Mouse (Mus musculus) C2C12 (cell line): ENCODE results near the gene Rcor1. TPM values are rescaled to one million over a fixed set of nuclear protein-coding genes. Genes with fewer than 3 reads are reported as not detected.
A peak's percentile ranks its signal among the peaks of the same experiment; 100 is the strongest.

Source experiments
- H3K27me3 ChIP-seq: one replicate; pipeline ENCODE4 v1.6.1; 2011; ENCODE audit not compliant: control insufficient read depth, insufficient read depth, insufficient read length
- H3K36me3 ChIP-seq: one replicate; pipeline ENCODE4 v1.6.1; 2011; ENCODE audit not compliant: control insufficient read depth, insufficient read depth
- H3K4me3 ChIP-seq: one replicate; pipeline ENCODE4 v1.5.1; 2011; ENCODE audit warnings: mild to moderate bottlenecking, control low read depth; ENCODE audit not compliant: poor library complexity, insufficient read depth, severe bottlenecking
- H3K79me2 ChIP-seq: one replicate; pipeline ENCODE4 v1.6.1; 2011; ENCODE audit not compliant: control insufficient read depth, insufficient read depth
- H3K79me3 ChIP-seq: one replicate; pipeline ENCODE4 v1.6.1; 2011; ENCODE audit warnings: low read depth, control low read depth
- H3ac ChIP-seq: one replicate; pipeline ENCODE3; 2011; ENCODE audit warnings: low read depth; ENCODE audit not compliant: control insufficient read depth, insufficient read length
- CEBPB ChIP-seq: IDR thresholded peaks from one replicate; pipeline ENCODE4 v1.6.1; 2011; ENCODE audit warnings: low read depth, mild to moderate bottlenecking, control low read depth, moderate library complexity
- CTCF ChIP-seq: IDR thresholded peaks from one replicate; pipeline ENCODE4 v1.5.1; 2011; ENCODE audit not compliant: control insufficient read depth, insufficient read depth, insufficient read length
- FOSL1 ChIP-seq: IDR thresholded peaks from one replicate; pipeline ENCODE4 v1.8.0; 2011; ENCODE audit warnings: mild to moderate bottlenecking, low read length; ENCODE audit not compliant: poor library complexity, insufficient read depth, severe bottlenecking
- MAX ChIP-seq: IDR thresholded peaks from one replicate; pipeline ENCODE4 v1.6.1; 2011; ENCODE audit warnings: mild to moderate bottlenecking, control low read depth
- MYOD1 ChIP-seq: IDR thresholded peaks from one replicate; pipeline ENCODE4 v1.6.1; 2011; ENCODE audit warnings: low read depth; ENCODE audit not compliant: control insufficient read depth, insufficient read length
- MYOG ChIP-seq: IDR thresholded peaks from one replicate; pipeline ENCODE4 v1.6.1; 2011; ENCODE audit not compliant: control insufficient read depth, insufficient read length; ENCODE audit errors: extremely low read depth
- USF1 ChIP-seq: IDR thresholded peaks from one replicate; pipeline ENCODE4 v1.6.1; 2011; ENCODE audit warnings: low read depth, mild to moderate bottlenecking, control low read depth, moderate library complexity
- polyA plus RNA-seq: library from polyadenylated mRNA; unstranded; fragments of >200 nt; fragmentation: generic; extraction: Trizol; gene quantifications from one replicate; pipeline ENCODE4 v1.2.1, GENCODE M21; 2012; ENCODE audit warnings: missing spikeins

The Rcor1 gene
- polyA plus RNA-seq, 1 experiment, result 7.7 TPM

DNA sequence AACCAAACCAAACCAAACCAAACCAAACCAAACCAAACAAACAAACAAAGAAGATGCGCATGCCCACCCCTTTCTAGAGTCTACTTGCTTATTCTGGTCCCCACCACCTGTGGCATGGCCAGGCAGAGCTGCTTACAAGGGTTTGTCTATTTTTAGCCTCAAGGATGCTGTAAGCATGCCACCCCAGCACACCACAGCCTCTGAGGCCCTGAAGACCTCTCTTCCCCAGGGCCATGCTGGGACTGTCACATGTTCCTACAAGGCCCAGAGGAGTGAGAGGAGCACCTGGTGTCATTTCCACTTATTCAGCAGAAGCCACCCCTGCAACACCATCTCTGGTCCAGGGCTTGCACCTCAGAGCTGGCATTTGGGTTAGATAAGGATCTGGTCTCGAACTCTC lies 105.4 kb downstream of the Rcor1 start:
- H3K27me3 ChIP-seq, result no peaks in the 10 kb centered on the region
- H3K4me3 ChIP-seq, result no peak overlapping the region
- no peak for TF ChIP-seq USF1
- no peak for TF ChIP-seq FOSL1
- H3K36me3 ChIP-seq, result no peaks in the 10 kb centered on the region
- H3K79me2 ChIP-seq, result no peaks in the 10 kb centered on the region
- no peaks in the 10 kb centered on the region for H3K79me3 ChIP-seq
- H3ac ChIP-seq, result no peak overlapping the region

DNA sequence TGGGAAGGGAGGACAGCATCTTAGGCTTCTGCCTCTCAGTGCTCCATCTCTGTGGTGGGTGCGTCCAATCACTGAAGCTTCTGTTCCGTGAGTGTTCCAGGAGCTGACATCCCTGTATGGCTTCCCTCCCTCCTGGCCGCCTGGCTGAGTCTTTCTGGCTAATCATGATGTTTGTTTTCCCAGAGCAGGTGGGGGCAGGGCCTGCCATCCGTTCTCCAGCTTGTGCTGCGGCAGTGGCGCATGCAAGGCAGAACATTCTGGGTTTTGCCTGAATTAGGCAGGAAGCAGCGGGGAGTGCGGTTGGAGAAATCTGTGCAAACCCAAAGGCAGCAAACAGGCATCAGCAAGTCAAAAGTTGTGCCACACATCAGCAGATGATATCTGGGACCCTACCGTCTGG lies 106.1 kb downstream of the Rcor1 start:
- Histone ChIP-seq H3K27me3 (no peaks in the 10 kb centered on the region), H3K36me3 (no peaks in the 10 kb centered on the region), H3K4me3 (no peak overlapping the region), H3ac (no peak overlapping the region), H3K79me3 (no peaks in the 10 kb centered on the region), H3K79me2 (no peaks in the 10 kb centered on the region)
- TF ChIP-seq CEBPB (no peak), USF1 (no peak), CTCF (no peak), MAX (no peak), MYOG (no peak), FOSL1 (no peak), MYOD1 (no peak)

GRCm38 (mm10) chr12:111149495-111150235 lies 110.5 kb downstream of the Rcor1 start:
- Histone ChIP-seq H3K36me3 (no peaks in the 10 kb centered on the region), H3K27me3 (no peaks in the 10 kb centered on the region), H3K79me2 (no peaks in the 10 kb centered on the region), H3K4me3 (no peak overlapping the region), H3ac (no peak overlapping the region), H3K79me3 (no peaks in the 10 kb centered on the region)
- TF ChIP-seq MYOD1, result no peak
- TF ChIP-seq MAX, result no peak
- no peak for TF ChIP-seq FOSL1
- no peak for TF ChIP-seq MYOG
- TF ChIP-seq CTCF, result no peak
- no peak for TF ChIP-seq CEBPB
- TF ChIP-seq USF1, result no peak

DNA sequence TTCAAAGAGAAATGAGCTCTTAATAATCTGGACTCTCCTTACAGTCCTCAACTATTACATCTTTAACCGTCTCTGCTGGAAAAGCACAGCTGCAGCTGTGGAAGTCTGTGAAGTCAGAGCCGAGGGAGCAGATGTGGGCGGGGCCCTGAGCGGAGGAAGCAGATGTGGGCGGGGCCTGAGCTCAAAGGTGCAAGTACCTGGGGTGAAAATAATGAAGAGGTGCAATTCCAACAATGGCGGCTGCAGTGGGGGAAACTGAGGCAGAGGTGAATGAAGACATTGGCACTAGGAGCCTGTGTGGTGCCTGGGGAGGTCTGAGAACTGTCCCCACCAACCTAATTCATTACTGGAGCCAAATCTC lies 111.1 kb downstream of the Rcor1 start:
- H3K27me3 ChIP-seq, result no peaks in the 10 kb centered on the region
- H3K36me3 ChIP-seq, result no peaks in the 10 kb centered on the region
- H3ac ChIP-seq, result no peak overlapping the region
- H3K4me3 ChIP-seq, result no peak overlapping the region
- no peaks in the 10 kb centered on the region for H3K79me3 ChIP-seq
- H3K79me2 ChIP-seq, result no peaks in the 10 kb centered on the region
- TF ChIP-seq CEBPB (no peak), MYOD1 (no peak), FOSL1 (no peak), MAX (no peak), USF1 (no peak), CTCF (no peak), MYOG (no peak)

GRCm38 (mm10) chr12:111151422-111152156 lies 112.4 kb downstream of the Rcor1 start:
- no peaks in the 10 kb centered on the region for H3K79me2 ChIP-seq
- no peak overlapping the region for H3ac ChIP-seq
- no peaks in the 10 kb centered on the region for H3K79me3 ChIP-seq
- no peak for TF ChIP-seq CEBPB
- no peak for TF ChIP-seq USF1
- no peak for TF ChIP-seq MYOG
- TF ChIP-seq MAX, result no peak
- TF ChIP-seq FOSL1, result no peak
- no peaks in the 10 kb centered on the region for H3K27me3 ChIP-seq
- no peak overlapping the region for H3K4me3 ChIP-seq
- no peaks in the 10 kb centered on the region for H3K36me3 ChIP-seq

DNA sequence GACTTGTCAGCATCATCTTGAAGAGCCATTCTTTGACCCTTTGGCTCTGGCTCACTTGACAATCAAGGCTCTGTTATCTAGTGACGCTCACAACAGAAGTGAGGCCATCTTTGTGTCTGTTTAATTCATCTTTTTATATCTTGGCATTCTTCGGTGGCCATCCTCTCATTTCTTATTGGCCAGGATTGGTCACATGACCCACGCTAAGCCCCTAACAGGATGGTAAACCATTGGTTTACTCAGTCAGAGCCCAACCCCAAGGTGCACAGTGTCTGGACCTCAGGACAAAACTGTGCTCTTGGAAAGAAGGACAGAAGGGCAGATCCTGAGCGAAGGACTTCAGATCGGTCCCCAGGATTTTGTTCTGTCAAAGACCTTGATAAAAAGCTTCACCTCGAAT lies 113.4 kb downstream of the Rcor1 start:
- TF ChIP-seq CTCF (no peak), USF1 (peak; percentile 56), FOSL1 (no peak)
- no peaks in the 10 kb centered on the region for H3K79me3 ChIP-seq
- H3ac ChIP-seq, result no peak overlapping the region
- H3K27me3 ChIP-seq, result no peaks in the 10 kb centered on the region
- no peak overlapping the region for H3K4me3 ChIP-seq
- no peaks in the 10 kb centered on the region for H3K79me2 ChIP-seq
- no peaks in the 10 kb centered on the region for H3K36me3 ChIP-seq
